Mouse (Mus musculus) monocyte, adult 2 months (primary cell): Measurements from ENCODE around the gene Cfap77.
"Not testable (repeated sequence)": the region's sequence is repeated elsewhere in the genome, so short reads cannot be mapped to it uniquely, and the experiment has no call there.

ENCODE experiments used
- DNase-seq, 2 experiments: peaks; one replicate each; pipeline ENCODE4 v3.0.0; 2022; ENCODE audit warnings: low spot score in 2 of 2, low read depth in 1 of 2

Gene Cfap77

GRCm38 (mm10) chr2:29054991-29055390 is at the start of gene Cfap77:
Cfap77 (minus strand) TSS chr2:29055066.
- DNase-seq = peak; percentile 30 to 74

GRCm38 (mm10) chr2:29102416-29103377 is 47.8 kb upstream of the Cfap77 start:
- DNase-seq = not testable (repeated sequence)

DNA sequence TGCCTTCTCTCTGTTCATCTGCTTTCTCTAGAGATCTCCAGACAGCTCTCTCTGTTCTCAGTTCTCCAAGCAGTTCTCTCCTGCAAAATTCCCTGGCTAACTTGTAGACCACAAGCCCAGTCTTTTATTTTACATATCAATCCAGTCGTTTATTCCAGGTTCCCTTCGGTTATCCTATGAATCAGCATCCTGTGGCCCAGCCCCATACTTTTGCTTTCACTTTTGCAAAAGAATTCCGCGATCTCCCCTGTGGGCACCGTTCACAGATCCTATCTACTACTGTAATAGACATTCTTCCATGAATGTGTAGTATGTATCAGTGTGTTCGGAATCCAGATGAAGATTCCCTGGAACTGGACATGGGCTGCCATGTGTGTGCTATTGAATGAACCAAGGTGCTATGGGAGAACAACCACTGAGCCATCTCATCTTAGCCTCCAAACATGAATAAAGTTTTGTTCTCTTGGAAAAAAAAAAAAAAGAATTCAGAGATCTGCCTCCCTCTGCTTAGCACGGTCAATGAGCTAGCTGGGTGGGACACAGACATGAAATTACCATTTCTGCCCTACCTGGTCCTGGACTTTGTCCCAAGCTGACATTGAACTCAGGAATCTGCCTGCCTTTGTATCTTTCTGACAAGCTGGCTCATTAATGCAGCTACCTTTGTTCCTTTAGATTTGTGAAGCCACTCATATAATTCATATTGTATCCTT is 46.1 kb upstream of the Cfap77 start:
- no peak for DNase-seq

GRCm38 (mm10) chr2:29099646-29100045 is 44.8 kb upstream of the Cfap77 start:
- DNase-seq = no peak

GRCm38 (mm10) chr2:29098786-29099185 is 43.9 kb upstream of the Cfap77 start:
- DNase-seq = no peak

- DNase-seq = not testable (repeated sequence)
Measured at GRCm38 (mm10) chr2:29097955-29098354, 43.1 kb upstream of the Cfap77 start.

GRCm38 (mm10) chr2:29097465-29097864 is 42.6 kb upstream of the Cfap77 start:
- no peak for DNase-seq

DNA sequence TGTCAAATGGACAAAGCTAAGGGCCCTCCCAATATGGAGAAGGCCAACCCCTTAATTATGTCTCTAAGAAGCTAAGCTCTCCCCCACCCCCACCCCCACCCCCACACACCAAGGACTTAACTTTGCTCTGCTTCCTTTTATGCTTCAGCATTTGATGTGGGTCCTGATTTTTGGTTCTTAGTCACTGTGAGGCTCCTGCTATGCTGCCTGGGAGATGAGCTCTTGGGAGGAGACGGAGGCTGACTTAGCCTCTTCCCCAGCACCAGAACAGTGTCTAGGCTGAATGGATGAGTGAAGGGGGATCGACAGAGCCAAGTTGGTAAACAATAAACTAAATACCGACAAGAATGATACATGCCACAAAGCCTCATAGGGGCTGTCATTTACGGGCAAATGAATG is 41.9 kb upstream of the Cfap77 start:
- no peak for DNase-seq

GRCm38 (mm10) chr2:29095674-29096073 is 40.8 kb upstream of the Cfap77 start:
- no peak for DNase-seq

DNA sequence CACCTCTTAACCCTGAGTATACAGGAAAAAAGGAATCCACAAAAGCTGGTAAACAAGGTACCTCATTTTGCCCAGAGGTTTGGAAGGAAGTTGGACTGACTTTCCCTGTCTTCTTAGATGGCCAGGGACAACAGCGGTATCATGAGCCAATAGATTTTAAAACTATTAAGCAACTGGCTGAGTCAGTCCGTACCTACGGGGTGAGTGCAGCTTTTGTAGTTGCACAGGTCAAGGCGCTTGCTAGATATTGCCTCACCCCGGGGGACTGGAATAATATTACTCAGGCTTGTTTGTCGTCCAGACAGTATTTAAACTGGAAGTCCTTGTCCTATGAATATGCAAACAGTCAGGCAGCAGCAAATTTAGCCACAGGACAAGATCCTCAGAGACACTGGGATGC is 34.4 kb upstream of the Cfap77 start:
- DNase-seq = not testable (repeated sequence)

GRCm38 (mm10) chr2:29086026-29086425 is 31.2 kb upstream of the Cfap77 start:
- no peak for DNase-seq

GRCm38 (mm10) chr2:29081965-29082364 is 27.1 kb upstream of the Cfap77 start:
- no peak for DNase-seq

DNA sequence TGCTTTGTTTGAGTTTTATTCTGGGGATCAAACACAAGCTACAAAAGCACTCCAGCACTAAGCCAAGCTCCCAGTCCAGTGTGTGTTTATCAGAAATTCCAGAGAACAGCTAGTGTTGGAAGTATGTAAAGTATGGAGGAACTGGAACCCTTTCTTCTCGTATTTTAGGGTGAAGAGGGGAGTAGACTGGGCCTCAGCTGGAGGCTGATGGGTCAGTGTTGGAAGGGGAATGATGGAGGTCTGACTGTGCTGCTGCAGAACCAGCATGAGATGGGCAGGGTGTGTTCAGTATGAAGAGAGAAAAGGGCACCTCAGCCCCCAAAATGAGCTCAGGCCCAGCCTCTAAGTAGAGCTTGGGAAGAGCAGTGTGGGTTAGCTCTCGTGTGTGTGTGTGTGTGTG is 21.4 kb upstream of the Cfap77 start:
- no peak for DNase-seq

DNA sequence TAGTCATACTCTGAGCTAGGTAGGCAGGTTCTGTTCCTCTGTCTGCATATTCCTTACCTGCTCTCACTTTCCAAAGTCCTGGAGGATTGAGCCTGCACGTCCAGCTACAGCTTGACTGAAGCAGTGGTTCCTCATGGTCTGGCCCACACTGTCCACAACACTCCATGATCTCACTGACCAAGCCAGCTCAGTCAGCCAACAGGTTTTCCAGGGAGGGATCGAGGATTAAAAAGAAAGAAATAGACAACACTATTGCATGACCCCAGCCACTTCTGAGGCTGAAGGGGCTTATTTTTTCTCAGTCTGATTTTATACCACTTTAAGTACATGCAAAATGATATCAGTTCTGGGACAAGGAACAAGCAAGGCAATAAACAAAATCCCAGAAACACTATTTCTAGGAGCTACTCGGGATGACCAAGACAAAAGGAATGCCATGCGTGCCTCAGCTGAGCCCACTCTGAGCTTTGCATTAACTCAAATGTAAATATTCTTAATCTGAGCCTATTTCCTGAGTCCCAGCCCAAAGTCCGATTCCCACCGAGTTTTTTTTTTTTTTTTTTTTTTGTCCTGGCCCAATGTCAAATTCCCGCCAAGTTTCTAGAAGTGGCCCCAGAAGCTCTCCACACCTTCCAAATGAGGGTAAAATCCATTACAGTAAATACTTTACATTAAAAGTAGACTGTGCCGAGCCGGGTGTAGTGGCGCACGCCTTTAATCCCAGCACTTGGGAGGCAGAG is 20.6 kb upstream of the Cfap77 start:
- no peak for DNase-seq

- no peak for DNase-seq
Measured at GRCm38 (mm10) chr2:29074676-29075075, 19.8 kb upstream of the Cfap77 start.

DNA sequence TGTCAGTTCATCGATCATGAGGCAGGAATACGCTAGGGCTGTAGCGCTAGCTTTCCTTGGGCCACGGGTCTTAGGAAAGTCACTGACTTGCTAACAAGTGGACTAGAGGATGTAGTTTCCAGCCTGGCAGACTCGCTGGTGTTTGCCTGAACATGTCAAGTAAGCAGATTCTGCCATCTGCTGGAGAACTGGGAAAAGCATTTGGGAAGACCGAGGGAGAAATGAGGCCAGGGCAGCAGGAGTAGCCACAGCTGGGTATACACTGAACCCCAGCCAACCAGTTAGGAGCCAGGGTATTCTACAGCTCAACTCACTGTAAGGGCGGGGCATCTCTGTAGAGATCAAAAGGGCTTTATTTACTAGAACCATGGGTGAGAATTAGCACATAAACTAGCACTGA is 11.5 kb upstream of the Cfap77 start:
- DNase-seq = no peak

DNA sequence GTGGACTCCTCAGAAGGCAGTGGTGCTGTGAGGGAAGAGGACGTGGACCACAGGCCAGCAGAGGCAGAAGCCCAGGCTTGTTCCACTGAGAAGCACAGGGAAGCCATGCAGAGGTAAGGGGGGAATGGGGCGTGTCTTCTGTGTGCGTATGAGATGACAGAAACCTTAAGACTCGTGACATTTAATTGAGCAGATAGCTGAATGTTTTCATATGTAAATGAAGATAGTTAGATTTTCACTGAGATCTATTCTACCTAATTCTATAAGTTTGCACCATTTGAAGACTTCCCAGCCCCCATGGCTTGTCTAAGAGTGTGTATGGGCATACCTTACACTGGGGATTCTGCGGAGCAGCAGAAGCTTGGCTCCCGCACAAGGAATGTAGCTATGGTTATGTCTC is 10.9 kb upstream of the Cfap77 start:
- DNase-seq = no peak

GRCm38 (mm10) chr2:29060135-29060597 is 5.3 kb upstream of the Cfap77 start, which contains the start of gene Ttf1:
Ttf1 (plus strand) TSS chr2:29060262.
- DNase-seq = peak; percentile 77 to 85

DNA sequence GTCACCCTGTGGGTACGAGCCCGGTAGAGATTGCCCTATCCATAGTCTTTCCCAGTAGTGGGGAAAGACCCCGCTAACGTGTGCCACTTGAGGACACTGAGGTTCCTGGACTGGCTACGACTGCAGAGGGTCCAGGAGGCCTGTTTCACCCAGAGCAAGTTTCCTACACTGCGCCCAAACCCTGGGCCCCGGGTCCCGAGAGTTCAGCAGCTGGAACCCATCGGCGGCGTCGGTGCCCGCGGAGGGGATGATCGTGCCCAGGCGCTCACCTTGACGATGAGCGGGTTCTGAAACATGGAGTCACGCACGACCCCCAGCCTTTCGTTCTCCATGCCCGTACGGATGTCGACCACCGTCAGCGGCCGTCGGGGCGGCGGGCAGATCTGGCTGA is 326 bp downstream of the Cfap77 start:
- no peak for DNase-seq

GRCm38 (mm10) chr2:29053802-29054544 is 893 bp downstream of the Cfap77 start:
- peak in 1 of 2 experiments; percentile 33 for DNase-seq
